Mouse (Mus musculus): ENCODE results near the gene Pcsk1n.

GRCm38 (mm10) chrX:7947900-7948492 is 28.4 kb downstream of the Pcsk1n start:
- TF ChIP-seq CTCF (IDR thresholded peaks at IDR 0.05) (no peak), EP300 (IDR thresholded peaks at IDR 0.05) (no peak)
